Mouse (Mus musculus): ENCODE measurements around the gene Daxx.

DNA sequence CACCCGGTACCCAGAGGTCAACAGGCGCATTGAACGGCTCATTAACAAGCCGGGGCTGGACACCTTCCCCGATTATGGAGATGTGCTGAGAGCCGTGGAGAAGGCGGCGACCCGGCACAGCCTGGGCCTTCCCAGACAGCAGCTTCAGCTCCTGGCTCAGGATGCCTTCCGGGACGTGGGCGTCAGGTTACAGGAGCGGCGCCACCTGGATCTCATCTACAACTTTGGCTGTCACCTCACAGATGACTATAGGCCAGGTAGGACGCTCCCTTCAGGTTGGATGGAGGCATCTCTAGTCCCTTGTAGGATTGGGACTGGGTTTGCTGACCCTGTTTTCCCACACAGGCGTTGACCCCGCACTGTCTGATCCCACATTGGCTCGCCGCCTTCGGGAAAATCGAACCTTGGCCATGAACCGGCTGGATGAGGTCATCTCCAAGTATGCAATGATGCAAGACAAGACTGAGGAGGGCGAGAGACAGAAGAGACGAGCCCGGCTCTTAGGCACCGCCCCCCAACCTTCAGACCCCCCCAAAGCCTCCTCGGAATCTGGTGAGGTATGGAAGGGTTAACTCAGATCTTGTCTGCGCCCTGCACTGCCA lies 2.7 kb downstream of the Daxx start:
- TF ChIP-seq POLR2A (IDR thresholded peaks at IDR 0.05; ENCODE audit: borderline replicate concordance, extremely low read depth, low read depth, low read length) (no peak), CTCF (IDR thresholded peaks at IDR 0.05; ENCODE audit: insufficient read depth, low read length) (no peak)
